Mouse (Mus musculus) WW6 (cell line): Measurements from ENCODE around the gene Bcar3.

ENCODE experiments used
- DNase-seq: peaks from one replicate; pipeline ENCODE4 v3.0.0-alpha.2; 2013; ENCODE audit warnings: low read depth, low spot score

Bcar3 gene

DNA sequence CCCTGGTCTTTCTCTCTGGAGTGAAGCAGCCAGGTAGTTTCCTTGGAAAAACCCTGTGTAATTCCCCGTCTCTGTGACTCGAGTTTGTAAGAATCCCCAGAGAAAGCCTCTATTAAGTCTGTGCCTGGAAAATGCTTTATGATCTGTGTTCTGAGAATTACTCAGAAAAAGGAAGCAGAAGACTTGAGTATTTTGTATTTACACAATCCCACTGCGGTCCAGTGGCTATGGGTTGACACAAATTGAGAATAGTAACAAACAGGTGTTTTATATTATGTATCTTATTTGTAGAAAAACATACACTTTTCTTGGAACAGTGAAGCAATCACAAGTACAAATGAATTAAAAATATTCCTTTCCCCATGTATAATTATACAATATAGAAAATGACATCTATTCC lies 272.2 kb downstream of the Bcar3 start:
- no peak for DNase-seq

DNA sequence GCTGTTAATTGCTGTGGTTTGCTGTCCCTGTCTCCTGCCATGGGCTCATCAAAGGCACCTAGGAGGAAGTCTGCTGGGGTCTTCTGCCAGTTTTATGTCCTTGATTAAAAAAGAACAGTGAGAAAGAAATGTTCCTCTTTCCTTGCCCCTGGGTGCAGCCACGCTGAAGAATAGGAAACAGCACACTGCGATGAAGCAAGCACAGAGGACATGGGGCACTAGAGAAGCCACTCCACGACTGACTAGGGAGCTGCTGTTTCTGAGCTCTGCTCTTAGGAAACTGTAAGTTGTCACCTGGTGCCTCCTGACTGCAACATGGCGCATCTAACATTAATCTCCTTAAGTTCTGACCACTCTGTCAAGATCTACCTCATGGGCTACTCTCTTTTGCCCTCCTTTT lies 272.6 kb downstream of the Bcar3 start:
- DNase-seq, result no peak

- no peak for DNase-seq
These were observed 279.7 kb downstream of the Bcar3 start for GRCm38 (mm10) chr3:122573426-122574286.

DNA sequence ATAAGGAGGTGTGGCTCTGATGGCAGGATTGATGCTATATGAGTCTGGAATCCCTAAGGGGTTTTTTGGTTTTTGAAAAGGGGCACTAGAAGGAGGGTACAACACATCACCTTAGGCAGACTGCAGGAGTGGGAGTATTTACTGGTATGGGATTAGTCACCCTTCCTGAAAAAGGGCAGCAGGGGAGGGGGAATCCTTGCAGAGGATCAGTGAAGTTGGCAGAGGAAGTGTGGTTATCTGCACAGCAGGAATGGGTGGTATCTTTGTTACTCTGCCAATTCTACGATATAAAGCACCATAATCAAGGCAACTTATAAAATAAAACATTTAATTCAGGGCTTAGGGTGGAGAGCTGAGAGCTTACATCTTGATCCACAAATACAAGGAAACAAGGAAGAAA lies 281.0 kb downstream of the Bcar3 start:
- DNase-seq, result no peak

DNA sequence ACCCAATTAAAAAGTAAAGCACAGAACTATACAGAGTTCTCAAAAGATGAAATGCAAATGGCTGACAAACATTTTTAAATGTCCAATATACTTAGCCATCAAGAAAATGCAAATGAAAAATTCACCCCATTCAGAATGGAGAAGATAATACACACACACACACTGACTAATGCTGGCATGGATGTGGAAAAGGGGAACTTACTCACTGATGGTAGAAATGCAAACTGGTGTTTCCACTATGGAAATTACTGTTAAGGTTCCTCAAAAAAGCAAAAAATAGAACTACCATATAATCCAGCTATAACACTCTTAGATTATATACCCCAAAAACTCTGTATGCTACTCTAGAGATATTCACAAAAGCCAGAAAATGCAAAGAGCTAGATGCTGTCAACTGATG lies 283.4 kb downstream of the Bcar3 start:
- no peak for DNase-seq
